In the genomic region with DNA sequence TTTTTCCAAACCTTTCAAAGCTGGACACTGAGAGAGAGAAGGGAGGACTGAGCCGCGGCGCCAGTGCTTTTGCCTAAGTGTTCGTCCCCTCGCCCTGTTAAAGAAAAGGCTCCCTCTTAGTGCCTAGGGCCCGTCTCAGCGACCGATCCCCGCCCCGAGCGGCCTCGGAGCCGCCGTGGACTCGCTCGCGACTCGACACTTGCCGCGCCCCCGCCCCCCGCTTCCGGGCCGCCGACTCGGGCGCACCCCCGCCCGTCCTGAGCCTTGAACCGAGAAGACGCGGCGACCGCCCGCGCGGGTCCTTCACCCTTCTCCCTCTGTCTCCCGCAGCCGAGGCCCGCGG, we compare ENCODE assay signal across 8 mouse cellular contexts. TPM values are rescaled to one million over a fixed set of nuclear protein-coding genes. Genes with fewer than 3 reads are reported as not detected.
DNase-seq lines count a peak whose midpoint lies in the region; ATAC-seq and TF ChIP-seq lines count a peak whose summit lies in the region.

No protein-coding gene starts in this region.

- H3K9me3 ChIP-seq in lung, embryonic 14.5 days (ENCODE audit: low read depth, low read length): no peaks in the 10 kb centered on the region; the same call in 1 of the 2 replicates
- no peaks in the 10 kb centered on the region for H3K9me3 ChIP-seq in embryonic facial prominence, embryonic 13.5 days
- H3K9me3 ChIP-seq in intestine, embryonic 16.5 days (ENCODE audit: control insufficient read depth, low read length): no peaks in the 10 kb centered on the region
- no peaks in the 10 kb centered on the region for H3K9me3 ChIP-seq in neural tube, embryonic 13.5 days

- H3K36me3 ChIP-seq in lung, embryonic 14.5 days (ENCODE audit: insufficient read depth): peaks cover 28% of the 10 kb centered on the region
- peaks cover 11% of the 10 kb centered on the region for H3K36me3 ChIP-seq in embryonic facial prominence, embryonic 13.5 days
- no peaks in the 10 kb centered on the region for H3K36me3 ChIP-seq in intestine, embryonic 16.5 days (ENCODE audit: control insufficient read depth, insufficient read depth, low read length)
- H3K36me3 ChIP-seq in neural tube, embryonic 13.5 days: peaks cover 12% of the 10 kb centered on the region

- H3K4me2 ChIP-seq in lung, embryonic 14.5 days: peak overlapping the region; percentile 80
- peak overlapping the region; percentile 80 for H3K4me2 ChIP-seq in embryonic facial prominence, embryonic 13.5 days
- peak overlapping the region; percentile 80 for H3K4me2 ChIP-seq in intestine, embryonic 16.5 days (ENCODE audit: low read depth, low read length)
- peak overlapping the region; percentile 85 for H3K4me2 ChIP-seq in neural tube, embryonic 13.5 days

- peak overlapping the region; percentile 85 for H3K9ac ChIP-seq in lung, embryonic 14.5 days
- peak overlapping the region; percentile 91 for H3K9ac ChIP-seq in embryonic facial prominence, embryonic 13.5 days
- peak overlapping the region; percentile 89 for H3K9ac ChIP-seq in intestine, embryonic 16.5 days (ENCODE audit: low read depth, low read length)
- H3K9ac ChIP-seq in neural tube, embryonic 13.5 days: peak overlapping the region; percentile 87

- DNase-seq in lung, embryonic 14.5 days: no peak
- no peak for DNase-seq in lung, postnatal 4 days
- DNase-seq in adrenal gland, postnatal 25 days: no peak
- no peak for DNase-seq in spleen, adult 12 weeks (ENCODE audit: low spot score)
- DNase-seq in T-cell, adult 2 months (ENCODE audit: low spot score): no peak

- peak overlapping the region; percentile 82 for H3K4me3 ChIP-seq in lung, embryonic 14.5 days (ENCODE audit: low read depth, low read length)
- H3K4me3 ChIP-seq in embryonic facial prominence, embryonic 13.5 days: peak overlapping the region; percentile 83
- H3K4me3 ChIP-seq in intestine, embryonic 16.5 days (ENCODE audit: low read length): peak overlapping the region; percentile 89
- peak overlapping the region; percentile 90 for H3K4me3 ChIP-seq in neural tube, embryonic 13.5 days

- under 1% methylated on average over 40 of the region's 41 CpGs for WGBS in lung, embryonic 14.5 days
- WGBS in embryonic facial prominence, embryonic 13.5 days: 1% methylated on average over 39 of the region's 41 CpGs
- WGBS in intestine, embryonic 16.5 days: under 1% methylated on average over 40 of the region's 41 CpGs
- under 1% methylated on average over 40 of the region's 41 CpGs for WGBS in neural tube, embryonic 13.5 days

- TF ChIP-seq CTCF in lung, embryonic 14.5 days (IDR thresholded peaks at IDR 0.05; ENCODE audit: low read depth): no peak

- no peaks in the 10 kb centered on the region for H3K27me3 ChIP-seq in lung, embryonic 14.5 days (ENCODE audit: insufficient read depth, low read length)
- H3K27me3 ChIP-seq in embryonic facial prominence, embryonic 13.5 days: peaks cover 10% of the 10 kb centered on the region
- no peaks in the 10 kb centered on the region for H3K27me3 ChIP-seq in intestine, embryonic 16.5 days (replicated peaks; ENCODE audit: control insufficient read depth, insufficient read depth, low read length)
- H3K27me3 ChIP-seq in neural tube, embryonic 13.5 days: 0 out of 2 replicates have a peak, but pooled peaks cover 10% of the 10 kb centered on the region

- ATAC-seq in lung, embryonic 14.5 days (ENCODE audit: insufficient read depth): no peak
- no peak for ATAC-seq in embryonic facial prominence, embryonic 13.5 days (ENCODE audit: insufficient number of reproducible peaks, insufficient read depth, low FRiP score, low TSS enrichment, low read depth)
- ATAC-seq in intestine, embryonic 16.5 days: no peak
- ATAC-seq in neural tube, embryonic 13.5 days (ENCODE audit: low read depth): peak; percentile 57

- H3K4me1 ChIP-seq in lung, embryonic 14.5 days (ENCODE audit: insufficient read depth): peaks cover 12% of the 10 kb centered on the region
- peaks cover 16% of the 10 kb centered on the region for H3K4me1 ChIP-seq in embryonic facial prominence, embryonic 13.5 days
- H3K4me1 ChIP-seq in intestine, embryonic 16.5 days (ENCODE audit: control insufficient read depth, insufficient read depth, low read length): peaks cover 8% of the 10 kb centered on the region
- peaks cover 32% of the 10 kb centered on the region for H3K4me1 ChIP-seq in neural tube, embryonic 13.5 days (replicated peaks)

- H3K27ac ChIP-seq in lung, embryonic 14.5 days (ENCODE audit: low read depth): peak overlapping the region; percentile 97
- peak overlapping the region; percentile 100 for H3K27ac ChIP-seq in embryonic facial prominence, embryonic 13.5 days
- H3K27ac ChIP-seq in intestine, embryonic 16.5 days (ENCODE audit: low read length): peak overlapping the region; percentile 99
- peak overlapping the region; percentile 100 for H3K27ac ChIP-seq in neural tube, embryonic 13.5 days (replicated peaks)

RNA-seq across cellular contexts. Expression of a gene that starts 0.3 kb away (rescaled TPM):
- 38.7 and 43.8 TPM in 2 replicates for polyA plus RNA-seq in lung, embryonic 14.5 days (2014; fragmentation: Nextera tagmentation; extraction: Ambion mirVana)
- polyA plus RNA-seq in embryonic facial prominence, embryonic 13.5 days (2015; fragmentation: Nextera tagmentation; extraction: Ambion mirVana): 52.8 and 56.4 TPM in 2 replicates
- 40.2 and 46.7 TPM in 2 replicates for polyA plus RNA-seq in intestine, embryonic 16.5 days (2015; fragmentation: Nextera tagmentation; extraction: Ambion mirVana)
- 49.6 and 51.7 TPM in 2 replicates for polyA plus RNA-seq in neural tube, embryonic 13.5 days (2015; fragmentation: Nextera tagmentation; extraction: Ambion mirVana)
- total RNA-seq in adrenal gland, postnatal 25 days (2021): 38.3 and 44.2 TPM in 2 replicates
